Comparison of ENCODE assay signal across 8 mouse cellular contexts in the genomic region with DNA sequence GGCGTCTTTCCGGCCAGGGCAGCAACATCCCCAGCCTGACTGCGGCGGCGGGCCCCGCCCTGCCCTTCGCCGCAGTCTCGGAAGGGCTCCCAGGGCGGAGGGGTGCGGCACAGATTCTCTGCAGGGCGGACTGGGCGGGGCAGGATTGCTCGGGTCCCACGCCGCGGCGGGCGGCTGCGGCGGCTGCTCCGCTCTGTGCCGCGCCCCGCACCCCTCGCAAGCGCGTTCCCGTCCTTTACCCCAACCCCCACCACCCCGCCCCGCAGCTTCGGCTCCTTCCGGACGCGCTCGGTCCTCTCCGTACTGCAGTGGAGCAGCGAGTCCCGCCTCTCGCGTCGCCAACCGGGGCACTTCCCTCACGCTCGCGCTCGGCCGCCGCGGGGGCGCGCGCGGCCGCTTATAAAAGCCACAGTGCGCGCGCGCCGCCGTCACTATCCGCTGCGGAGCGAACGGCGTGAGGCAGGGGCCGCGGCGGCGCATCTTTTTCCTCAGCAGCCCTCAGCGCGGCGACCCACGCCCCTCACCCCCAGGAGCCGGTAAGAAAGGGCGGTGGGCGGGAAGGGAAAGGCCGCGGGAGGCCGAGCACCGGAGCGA. TPM values are rescaled to one million over a fixed set of nuclear protein-coding genes. Genes with fewer than 3 reads are reported as not detected.
A peak's percentile ranks its signal among the peaks of the same experiment; 100 is the strongest.
DNase-seq lines count a peak whose midpoint lies in the region; ATAC-seq lines count a peak whose summit lies in the region.

A gene (plus strand): TSS at position 311 of the 594 bp plus-strand sequence.

- peak within 1 kb of the TSS; percentile 98 for H3K9ac ChIP-seq in forebrain, embryonic 11.5 days (ENCODE audit: low read length)
- peak within 1 kb of the TSS; percentile 97 for H3K9ac ChIP-seq in heart, embryonic 16.5 days (ENCODE audit: low read length)
- H3K9ac ChIP-seq in liver, embryonic 15.5 days, result peak within 1 kb of the TSS; percentile 60
- H3K9ac ChIP-seq in neural tube, embryonic 12.5 days, result peak within 1 kb of the TSS; percentile 97

- WGBS in forebrain, embryonic 11.5 days, result under 1% methylated on average over 74 of the region's 82 CpGs
- under 1% methylated on average over 81 of the region's 82 CpGs for whole genome bisulfite sequencing in heart, embryonic 16.5 days
- 1% methylated on average over 81 of the region's 82 CpGs for WGBS in liver, embryonic 15.5 days (ENCODE audit: insufficient replicate concordance)
- under 1% methylated on average over 81 of the region's 82 CpGs for WGBS in neural tube, embryonic 12.5 days

- H3K4me1 ChIP-seq in forebrain, embryonic 11.5 days (replicated peaks; ENCODE audit: control insufficient read depth, insufficient read depth, low read length), result peaks cover 5% of the 10 kb centered on the region; the same call in 1 of the 2 replicates
- peaks cover 37% of the 10 kb centered on the region for H3K4me1 ChIP-seq in heart, embryonic 16.5 days (ENCODE audit: control insufficient read depth, insufficient read depth, low read length)
- peaks cover 31% of the 10 kb centered on the region for H3K4me1 ChIP-seq in liver, embryonic 15.5 days (replicated peaks)
- H3K4me1 ChIP-seq in neural tube, embryonic 12.5 days, result peaks cover 49% of the 10 kb centered on the region

- H3K9me3 ChIP-seq in forebrain, embryonic 11.5 days (ENCODE audit: control insufficient read depth, low read length), result no peaks in the 10 kb centered on the region
- no peaks in the 10 kb centered on the region for H3K9me3 ChIP-seq in heart, embryonic 16.5 days (replicated peaks; ENCODE audit: control insufficient read depth, low read length)
- no peaks in the 10 kb centered on the region for H3K9me3 ChIP-seq in liver, embryonic 15.5 days (replicated peaks)
- H3K9me3 ChIP-seq in neural tube, embryonic 12.5 days, result no peaks in the 10 kb centered on the region

- DNase-seq in CD8-positive naive resting alpha-beta T cell, adult 2 months (ENCODE audit: low read depth in 2 of 2, low spot score in 2 of 2), result peak; percentile 85 to 90
- DNase-seq in c-Kit-positive CD71-negative TER-119-negative erythroid progenitor cells, embryonic 14.5 days (ENCODE audit: low read depth), result peak; percentile 81
- peak; percentile 99 for DNase-seq in forebrain, embryonic 11.5 days (ENCODE audit: low spot score)
- peak; percentile 96 to 98 for DNase-seq in kidney, postnatal 36 days
- peak; percentile 85 for DNase-seq in telencephalon, adult 2 months (ENCODE audit: low read depth, low spot score)

- peak; percentile 98 for ATAC-seq in forebrain, embryonic 11.5 days (replicated peaks; ENCODE audit: low FRiP score)
- ATAC-seq in heart, embryonic 16.5 days (replicated peaks; ENCODE audit: extremely low read depth, insufficient read depth, low FRiP score), result peak; percentile 97
- peak; percentile 96 for ATAC-seq in liver, embryonic 15.5 days (ENCODE audit: insufficient read depth)
- peak; percentile 98 for ATAC-seq in neural tube, embryonic 12.5 days (ENCODE audit: low FRiP score, low read depth)

- peak within 1 kb of the TSS; percentile 93 for H3K4me3 ChIP-seq in forebrain, embryonic 11.5 days (ENCODE audit: low read depth, low read length)
- H3K4me3 ChIP-seq in heart, embryonic 16.5 days (ENCODE audit: low read length), result peak within 1 kb of the TSS; percentile 88
- H3K4me3 ChIP-seq in liver, embryonic 15.5 days (replicated peaks), result peak within 1 kb of the TSS; percentile 66
- H3K4me3 ChIP-seq in neural tube, embryonic 12.5 days, result peak within 1 kb of the TSS; percentile 95

- H3K27me3 ChIP-seq in forebrain, embryonic 11.5 days (ENCODE audit: control insufficient read depth, insufficient read depth, low read length), result no peaks in the 10 kb centered on the region
- H3K27me3 ChIP-seq in heart, embryonic 16.5 days (ENCODE audit: control insufficient read depth, insufficient read depth, low read length), result no peaks in the 10 kb centered on the region
- H3K27me3 ChIP-seq in liver, embryonic 15.5 days, result peaks cover 74% of the 10 kb centered on the region
- H3K27me3 ChIP-seq in neural tube, embryonic 12.5 days (replicated peaks), result no peaks in the 10 kb centered on the region

- H3K4me2 ChIP-seq in forebrain, embryonic 11.5 days (ENCODE audit: low read depth, low read length, severe bottlenecking), result peak within 1 kb of the TSS; percentile 70
- peak within 1 kb of the TSS; percentile 72 for H3K4me2 ChIP-seq in heart, embryonic 16.5 days (ENCODE audit: low read depth, low read length)
- H3K4me2 ChIP-seq in liver, embryonic 15.5 days, result peak within 1 kb of the TSS; percentile 64
- H3K4me2 ChIP-seq in neural tube, embryonic 12.5 days (replicated peaks), result peak within 1 kb of the TSS; percentile 80

- H3K36me3 ChIP-seq in forebrain, embryonic 11.5 days (ENCODE audit: control insufficient read depth, insufficient read depth, low read length), result no peaks in the 10 kb centered on the region
- H3K36me3 ChIP-seq in heart, embryonic 16.5 days (ENCODE audit: control insufficient read depth, insufficient read depth), result 0 out of 2 replicates have a peak, but pooled peaks cover 3% of the 10 kb centered on the region
- no peaks in the 10 kb centered on the region; the same call in 1 of the 2 replicates for H3K36me3 ChIP-seq in liver, embryonic 15.5 days (replicated peaks)
- peaks cover 20% of the 10 kb centered on the region for H3K36me3 ChIP-seq in neural tube, embryonic 12.5 days

- peak within 1 kb of the TSS; percentile 72 for H3K27ac ChIP-seq in forebrain, embryonic 11.5 days (ENCODE audit: low read depth, low read length)
- H3K27ac ChIP-seq in heart, embryonic 16.5 days (ENCODE audit: low read length), result peak within 1 kb of the TSS; percentile 94
- H3K27ac ChIP-seq in liver, embryonic 15.5 days (replicated peaks), result peak within 1 kb of the TSS; percentile 65
- peak within 1 kb of the TSS; percentile 92 for H3K27ac ChIP-seq in neural tube, embryonic 12.5 days

RNA-seq across cellular contexts. Expression of the gene that starts here (rescaled TPM):
- 135 and 147 TPM in 2 replicates for polyA plus RNA-seq in forebrain, embryonic 11.5 days (2014; fragmentation: Nextera tagmentation; extraction: Ambion mirVana)
- 93.0 and 113 TPM in 2 replicates for polyA plus RNA-seq in heart, embryonic 16.5 days (2015; fragmentation: Nextera tagmentation; extraction: Ambion mirVana)
- polyA plus RNA-seq in liver, embryonic 15.5 days (2015; fragmentation: Nextera tagmentation; extraction: Ambion mirVana), result 14.0 and 17.8 TPM in 2 replicates
- polyA plus RNA-seq in neural tube, embryonic 12.5 days (2016; fragmentation: Nextera tagmentation; extraction: Ambion mirVana), result 177 and 206 TPM in 2 replicates

Comparison
In these comparisons a context has a peak if more than half of its experiments do, and no peak if none do; other contexts are left out.
1. Peak in every context shown above with its lines: DNase-seq, ATAC-seq, H3K4me3 ChIP-seq and H3K27ac ChIP-seq.